Mouse (Mus musculus): Measurements from ENCODE around the gene Nprl3.
"Not testable (repeated sequence)": the region's sequence is repeated elsewhere in the genome, so short reads cannot be mapped to it uniquely, and the experiment has no call there.

Gene Nprl3

GRCm38 (mm10) chr11:32226124-32226871 lies 41.2 kb downstream of the Nprl3 start, which contains the start of gene Mpg:
Gene Mpg, plus strand, starts transcription at chr11:32226505.
- DNase-seq (ENCODE audit: low read depth in 1 of 2, low spot score in 2 of 2), result peak; percentile 55 to 79

GRCm38 (mm10) chr11:32225222-32226104 lies 42.0 kb downstream of the Nprl3 start:
- no peak for DNase-seq (ENCODE audit: low read depth in 1 of 2, low spot score in 2 of 2)

GRCm38 (mm10) chr11:32224468-32225139 lies 42.9 kb downstream of the Nprl3 start:
- no peak for DNase-seq (ENCODE audit: low read depth in 1 of 2, low spot score in 2 of 2)

GRCm38 (mm10) chr11:32223297-32223967 lies 44.1 kb downstream of the Nprl3 start:
- no peak for DNase-seq (ENCODE audit: low read depth in 1 of 2, low spot score in 2 of 2)

- no peak for DNase-seq (ENCODE audit: low read depth in 1 of 2, low spot score in 2 of 2)
Observed at GRCm38 (mm10) chr11:32222570-32223194, 44.8 kb downstream of the Nprl3 start.

- no peak for DNase-seq (ENCODE audit: low read depth in 1 of 2, low spot score in 2 of 2)
Observed at GRCm38 (mm10) chr11:32221951-32222409, 45.5 kb downstream of the Nprl3 start, which contains the start of gene Rhbdf1. Gene Rhbdf1, minus strand, starts transcription at chr11:32222300.

- no peak for DNase-seq (ENCODE audit: low read depth in 1 of 2, low spot score in 2 of 2)
Observed at GRCm38 (mm10) chr11:32221225-32221950, 46.1 kb downstream of the Nprl3 start.

GRCm38 (mm10) chr11:32220607-32221224 lies 46.8 kb downstream of the Nprl3 start:
- no peak for DNase-seq (ENCODE audit: low read depth in 1 of 2, low spot score in 2 of 2)

GRCm38 (mm10) chr11:32219287-32219686 lies 48.2 kb downstream of the Nprl3 start:
- DNase-seq (ENCODE audit: low read depth in 1 of 2, low spot score in 2 of 2), result no peak

GRCm38 (mm10) chr11:32218501-32219050 lies 48.9 kb downstream of the Nprl3 start:
- DNase-seq (ENCODE audit: low read depth in 1 of 2, low spot score in 2 of 2), result no peak

GRCm38 (mm10) chr11:32216851-32217250 lies 50.7 kb downstream of the Nprl3 start:
- peak in 1 of 2 experiments; percentile 52 for DNase-seq (ENCODE audit: low read depth in 1 of 2, low spot score in 2 of 2)

GRCm38 (mm10) chr11:32215372-32216162 lies 51.9 kb downstream of the Nprl3 start:
- DNase-seq (ENCODE audit: low read depth in 1 of 2, low spot score in 2 of 2), result no peak

GRCm38 (mm10) chr11:32210623-32211022 lies 56.9 kb downstream of the Nprl3 start:
- DNase-seq (ENCODE audit: low read depth in 1 of 2, low spot score in 2 of 2), result no peak

- peak; percentile 87 to 88 for DNase-seq (ENCODE audit: low read depth in 1 of 2, low spot score in 2 of 2)
Observed at GRCm38 (mm10) chr11:32205058-32205873, 62.2 kb downstream of the Nprl3 start, which contains the start of gene Snrnp25. Gene Snrnp25, plus strand, starts transcription at chr11:32205415.

GRCm38 (mm10) chr11:32201922-32202685 lies 65.4 kb downstream of the Nprl3 start:
- DNase-seq (ENCODE audit: low read depth in 1 of 2, low spot score in 2 of 2), result no peak

- not testable (repeated sequence) for DNase-seq (ENCODE audit: low read depth in 1 of 2, low spot score in 2 of 2)
Observed at GRCm38 (mm10) chr11:32200992-32201391, 66.5 kb downstream of the Nprl3 start.
